Mouse (Mus musculus): ENCODE measurements around the gene Fam222a. TPM values are rescaled to one million over a fixed set of nuclear protein-coding genes. Genes with fewer than 3 reads are reported as not detected.

Gene Fam222a
- polyA plus RNA-seq, 1 experiment from 2014 or later, result 2.9 TPM

- H3K9me3 ChIP-seq, result no peaks in the 10 kb centered on the region
- ATAC-seq (ENCODE audit: insufficient read depth, low FRiP score, low read depth), result no peak
- no peak overlapping the region for H3K9ac ChIP-seq
- peaks cover 78% of the 10 kb centered on the region for H3K4me1 ChIP-seq
- H3K4me3 ChIP-seq (replicated peaks), result no peak overlapping the region
- no peaks in the 10 kb centered on the region for H3K36me3 ChIP-seq
- 39% methylated on average over 9 of the region's 9 CpGs for WGBS
- no peak overlapping the region for H3K4me2 ChIP-seq
- H3K27ac ChIP-seq, result no peak overlapping the region
- no peaks in the 10 kb centered on the region for H3K27me3 ChIP-seq (replicated peaks)
Observed at GRCm38 (mm10) chr5:114587908-114588307, 20.1 kb downstream of the Fam222a start.

GRCm38 (mm10) chr5:114588416-114588815 is 20.6 kb downstream of the Fam222a start:
- WGBS, result 48% methylated on average over 10 of the region's 10 CpGs
- Histone ChIP-seq H3K27me3 (replicated peaks) (no peaks in the 10 kb centered on the region), H3K9ac (no peak overlapping the region), H3K4me1 (peaks cover 80% of the 10 kb centered on the region), H3K4me3 (replicated peaks) (no peak overlapping the region), H3K27ac (no peak overlapping the region), H3K9me3 (no peaks in the 10 kb centered on the region), H3K4me2 (no peak overlapping the region), H3K36me3 (no peaks in the 10 kb centered on the region)
- no peak for ATAC-seq (ENCODE audit: insufficient read depth, low FRiP score, low read depth)

- H3K27me3 ChIP-seq (replicated peaks), result no peaks in the 10 kb centered on the region
- no peak overlapping the region for H3K27ac ChIP-seq
- no peak overlapping the region for H3K4me3 ChIP-seq (replicated peaks)
- H3K4me1 ChIP-seq, result peaks cover 81% of the 10 kb centered on the region
- ATAC-seq (ENCODE audit: insufficient read depth, low FRiP score, low read depth), result no peak
- H3K4me2 ChIP-seq, result no peak overlapping the region
- no peaks in the 10 kb centered on the region for H3K36me3 ChIP-seq
- no peak overlapping the region for H3K9ac ChIP-seq
- WGBS, result 47% methylated on average over 6 of the region's 6 CpGs
- no peaks in the 10 kb centered on the region for H3K9me3 ChIP-seq
Observed at GRCm38 (mm10) chr5:114589026-114589425, 21.2 kb downstream of the Fam222a start.

GRCm38 (mm10) chr5:114589454-114589853 is 21.6 kb downstream of the Fam222a start:
- H3K27me3 ChIP-seq (replicated peaks), result no peaks in the 10 kb centered on the region
- H3K36me3 ChIP-seq, result no peaks in the 10 kb centered on the region
- H3K27ac ChIP-seq, result no peak overlapping the region
- H3K4me2 ChIP-seq, result no peak overlapping the region
- ATAC-seq (ENCODE audit: insufficient read depth, low FRiP score, low read depth), result no peak
- no peak overlapping the region for H3K9ac ChIP-seq
- peaks cover 81% of the 10 kb centered on the region for H3K4me1 ChIP-seq
- H3K9me3 ChIP-seq, result no peaks in the 10 kb centered on the region
- no peak overlapping the region for H3K4me3 ChIP-seq (replicated peaks)
- 44% methylated on average over 2 of the region's 2 CpGs for WGBS

- Histone ChIP-seq H3K27me3 (replicated peaks) (no peaks in the 10 kb centered on the region), H3K27ac (0 out of 2 replicates have a peak overlapping the region, but pooled peaks have one; percentile 18), H3K9ac (no peak overlapping the region), H3K4me3 (replicated peaks) (no peak overlapping the region), H3K4me1 (peaks cover 78% of the 10 kb centered on the region), H3K4me2 (0 out of 2 replicates have a peak overlapping the region, but pooled peaks have one; percentile 15), H3K36me3 (no peaks in the 10 kb centered on the region), H3K9me3 (no peaks in the 10 kb centered on the region)
- no peak for ATAC-seq (ENCODE audit: insufficient read depth, low FRiP score, low read depth)
- WGBS, result 72% methylated on average over 17 of the region's 17 CpGs
Observed at GRCm38 (mm10) chr5:114590043-114590913, 22.5 kb downstream of the Fam222a start.

GRCm38 (mm10) chr5:114591151-114591561 is 23.3 kb downstream of the Fam222a start:
- ATAC-seq (ENCODE audit: insufficient read depth, low FRiP score, low read depth), result no peak

GRCm38 (mm10) chr5:114592463-114593160 is 24.8 kb downstream of the Fam222a start:
- no peaks in the 10 kb centered on the region for H3K27me3 ChIP-seq (replicated peaks)
- WGBS, result 77% methylated on average over 19 of the region's 19 CpGs
- H3K4me2 ChIP-seq, result no peak overlapping the region
- H3K36me3 ChIP-seq, result no peaks in the 10 kb centered on the region
- H3K27ac ChIP-seq, result no peak overlapping the region
- peaks cover 78% of the 10 kb centered on the region for H3K4me1 ChIP-seq
- no peaks in the 10 kb centered on the region for H3K9me3 ChIP-seq
- no peak overlapping the region for H3K4me3 ChIP-seq (replicated peaks)
- no peak overlapping the region for H3K9ac ChIP-seq
- no peak for ATAC-seq (ENCODE audit: insufficient read depth, low FRiP score, low read depth)

More at GRCm38 (mm10) chr5:114591151-114591561, 23.3 kb downstream of the Fam222a start:
- 26% methylated on average over 15 of the region's 15 CpGs for WGBS
- Histone ChIP-seq H3K27ac (peak overlapping the region; percentile 18; the same call in 1 of the 2 replicates), H3K4me3 (replicated peaks) (no peak overlapping the region), H3K36me3 (no peaks in the 10 kb centered on the region), H3K9ac (no peak overlapping the region), H3K27me3 (replicated peaks) (no peaks in the 10 kb centered on the region), H3K9me3 (no peaks in the 10 kb centered on the region), H3K4me1 (peaks cover 75% of the 10 kb centered on the region), H3K4me2 (peak overlapping the region; percentile 15; the same call in 1 of the 2 replicates)

- Histone ChIP-seq H3K4me2 (no peak overlapping the region), H3K9ac (no peak overlapping the region), H3K27me3 (replicated peaks) (no peaks in the 10 kb centered on the region), H3K4me3 (replicated peaks) (no peak overlapping the region), H3K27ac (0 out of 2 replicates have a peak overlapping the region, but pooled peaks have one; percentile 10), H3K4me1 (peaks cover 78% of the 10 kb centered on the region), H3K9me3 (no peaks in the 10 kb centered on the region), H3K36me3 (no peaks in the 10 kb centered on the region)
- no peak for ATAC-seq (ENCODE audit: insufficient read depth, low FRiP score, low read depth)
- 77% methylated on average over 11 of the region's 12 CpGs for WGBS
Observed at GRCm38 (mm10) chr5:114593161-114593821, 25.5 kb downstream of the Fam222a start.

GRCm38 (mm10) chr5:114593949-114594348 is 26.1 kb downstream of the Fam222a start:
- Histone ChIP-seq H3K9ac (no peak overlapping the region), H3K4me2 (peak overlapping the region; percentile 24; the same call in 1 of the 2 replicates), H3K27me3 (replicated peaks) (no peaks in the 10 kb centered on the region), H3K4me3 (replicated peaks) (no peak overlapping the region), H3K9me3 (no peaks in the 10 kb centered on the region), H3K27ac (peak overlapping the region; percentile 91), H3K36me3 (no peaks in the 10 kb centered on the region), H3K4me1 (peaks cover 73% of the 10 kb centered on the region)
- 63% methylated on average over 5 of the region's 5 CpGs for WGBS
- ATAC-seq (ENCODE audit: insufficient read depth, low FRiP score, low read depth), result no peak

- ATAC-seq (ENCODE audit: insufficient read depth, low FRiP score, low read depth), result peak; percentile 28
- H3K9ac ChIP-seq, result no peak overlapping the region
- H3K4me2 ChIP-seq, result peak overlapping the region; percentile 24
- H3K4me1 ChIP-seq, result peaks cover 70% of the 10 kb centered on the region
- peak overlapping the region; percentile 91 for H3K27ac ChIP-seq
- H3K36me3 ChIP-seq, result no peaks in the 10 kb centered on the region
- no peaks in the 10 kb centered on the region for H3K27me3 ChIP-seq (replicated peaks)
- peak overlapping the region; percentile 8; the same call in 1 of the 2 replicates for H3K4me3 ChIP-seq (replicated peaks)
- 20% methylated on average over 15 of the region's 15 CpGs for WGBS
- H3K9me3 ChIP-seq, result no peaks in the 10 kb centered on the region
Observed at GRCm38 (mm10) chr5:114594741-114595241, 27.0 kb downstream of the Fam222a start.

GRCm38 (mm10) chr5:114596604-114597003 is 28.8 kb downstream of the Fam222a start:
- ATAC-seq (ENCODE audit: insufficient read depth, low FRiP score, low read depth), result no peak
- H3K4me2 ChIP-seq, result no peak overlapping the region
- H3K9me3 ChIP-seq, result no peaks in the 10 kb centered on the region
- no peak overlapping the region for H3K9ac ChIP-seq
- H3K4me3 ChIP-seq (replicated peaks), result no peak overlapping the region
- WGBS, result 19% methylated on average over 10 of the region's 10 CpGs
- H3K27ac ChIP-seq, result peak overlapping the region; percentile 4
- no peaks in the 10 kb centered on the region for H3K36me3 ChIP-seq
- H3K4me1 ChIP-seq, result peaks cover 52% of the 10 kb centered on the region
- no peaks in the 10 kb centered on the region for H3K27me3 ChIP-seq (replicated peaks)

All from stomach, embryonic 15.5 days (tissue).